Mouse (Mus musculus) lung, adult 2 months (tissue): ENCODE measurements at regions not wholly inside any gene's neighbourhood (a gene's known extent, or its start where the extent isn't known, plus 50 kb on each side); places are given as distances from the start of the nearest gene placed in this dataset.

Experiments used
- CTCF ChIP-seq: fragments of 200-500 bp; IDR thresholded peaks from 2 replicates; pipeline ENCODE4 v1.5.1; 2011; ENCODE audit warnings: mild to moderate bottlenecking, low read length, control low read depth; ENCODE audit not compliant: insufficient read depth
- POLR2A ChIP-seq: fragments of 200-500 bp; IDR thresholded peaks from 2 replicates; pipeline ENCODE4 v1.6.1; 2011; ENCODE audit warnings: low read depth, mild to moderate bottlenecking, control low read depth, low read length, borderline replicate concordance; ENCODE audit errors: extremely low read depth

DNA sequence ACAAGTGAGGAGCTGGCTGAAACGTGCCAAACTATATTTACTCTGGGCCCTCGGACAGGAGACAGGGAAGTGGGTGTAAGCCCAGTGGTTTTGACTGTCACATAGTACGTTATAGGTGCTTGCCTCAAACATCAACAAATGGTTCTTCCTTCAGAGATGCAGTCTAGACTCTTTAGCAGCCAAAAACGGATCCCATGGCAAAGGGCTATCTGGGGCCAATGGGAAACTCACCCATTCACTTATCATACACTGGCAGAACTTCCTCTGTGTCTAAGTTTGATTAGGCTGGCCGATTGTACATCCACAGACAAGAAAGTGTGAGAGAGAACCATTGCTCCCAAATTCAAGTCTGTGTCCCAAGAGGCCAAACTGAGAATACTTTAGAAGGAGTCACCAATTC, 115.9 kb downstream of the Pja1 start:
- no peak for TF ChIP-seq POLR2A
- TF ChIP-seq CTCF = no peak
